8 mouse cellular contexts compared by ENCODE assay signal in genomic region chr15:80096946-80097881, GRCm38 (mm10). TPM values are rescaled to one million over a fixed set of nuclear protein-coding genes. Genes with fewer than 3 reads are reported as not detected.
DNase-seq lines count a peak whose midpoint lies in the region; ATAC-seq and TF ChIP-seq lines count a peak whose summit lies in the region.

No protein-coding gene starts in this region.

- no peaks in the 10 kb centered on the region for H3K9me3 ChIP-seq in limb, embryonic 12.5 days

- peaks cover 22% of the 10 kb centered on the region for H3K4me1 ChIP-seq in limb, embryonic 12.5 days (replicated peaks)

- 20% methylated on average over 17 of the region's 20 CpGs for WGBS in limb, embryonic 12.5 days

- H3K4me3 ChIP-seq in layer of hippocampus, adult 2 months: peak overlapping the region; percentile 4; the same call in 1 of the 2 replicates
- no peak overlapping the region for H3K4me3 ChIP-seq in limb, embryonic 12.5 days (replicated peaks)

- peak overlapping the region; percentile 79 for H3K27ac ChIP-seq in layer of hippocampus, adult 2 months
- no peak overlapping the region for H3K27ac ChIP-seq in limb, embryonic 12.5 days

- TF ChIP-seq CTCF in layer of hippocampus, adult 2 months (conservative IDR thresholded peaks at IDR 0.05): no peak

- H3K9ac ChIP-seq in limb, embryonic 12.5 days (replicated peaks): peak overlapping the region; percentile 37; the same call in 1 of the 2 replicates

- peaks cover 69% of the 10 kb centered on the region for H3K27me3 ChIP-seq in limb, embryonic 12.5 days

- no peaks in the 10 kb centered on the region for H3K36me3 ChIP-seq in limb, embryonic 12.5 days

- peak; percentile 58 for ATAC-seq in granulocyte monocyte progenitor cell, adult 5-6 weeks (replicated peaks; ENCODE audit: poor library complexity, severe bottlenecking)
- ATAC-seq in limb, embryonic 12.5 days (ENCODE audit: insufficient number of reproducible peaks, insufficient read depth, low FRiP score, low TSS enrichment, low read depth): peak; percentile 48
- peak; percentile 33; the same call in 1 of the 2 replicates for ATAC-seq in monocyte, adult 5-6 weeks (replicated peaks; ENCODE audit: insufficient number of reproducible peaks, low FRiP score, low TSS enrichment, poor library complexity, severe bottlenecking)
- ATAC-seq in inflammation-experienced regulatory T-cells, adult 6 months: no peak

- H3K4me2 ChIP-seq in limb, embryonic 12.5 days: peak overlapping the region; percentile 33; the same call in 1 of the 2 replicates

- no peak for DNase-seq in layer of hippocampus, adult 2 months (ENCODE audit: low spot score in 2 of 2)
- no peak for DNase-seq in layer of hippocampus, adult 18-20 months (ENCODE audit: low spot score in 2 of 2)
- DNase-seq in adrenal gland, postnatal 36 days: peak; percentile 76 to 81
- DNase-seq in T-cell, adult 2 months (ENCODE audit: low spot score): no peak

RNA-seq across cellular contexts. Expression of gene Rpl3, which starts 5.5 kb away (rescaled TPM):
- total RNA-seq in layer of hippocampus, adult 2 months (2021): 100 to 1,000 TPM; 558 to 583 TPM
- total RNA-seq in layer of hippocampus, adult 18-20 months (2021): 100 to 1,000 TPM; 600 to 628 TPM
- total RNA-seq in adrenal gland, postnatal 36 days (2021): 100 to 1,000 TPM; 602 to 611 TPM
- 2,307 and 2,508 TPM in 2 replicates for total RNA-seq in granulocyte monocyte progenitor cell, adult 5-6 weeks (2014; fragmentation: Nextera tagmentation)
- 3,100 and 3,113 TPM in 2 replicates for total RNA-seq in granulocyte monocyte progenitor cell, adult 5-6 weeks (2017)
- polyA plus RNA-seq in limb, embryonic 12.5 days (2016; fragmentation: Nextera tagmentation; extraction: Ambion mirVana): 981 and 1,001 TPM in 2 replicates
- 1,359 to 1,501 TPM (median 1,441 TPM) in 3 replicates for total RNA-seq in monocyte, adult 5-6 weeks (2017)
- 1,000 to 10,000 TPM; 2,844 to 4,969 (median 3,861) TPM for polyA plus RNA-seq in inflammation-experienced regulatory T-cells, adult 6 months (2017; shearing (Covaris generic))

RNA-seq across cellular contexts. Expression of gene Syngr1, which starts 6.1 kb away (rescaled TPM):
- total RNA-seq in layer of hippocampus, adult 2 months (2021): 100 to 1,000 TPM; 356 to 380 TPM
- total RNA-seq in layer of hippocampus, adult 18-20 months (2021): 100 to 1,000 TPM; 370 to 379 TPM
- 10 to 100 TPM; 28.0 to 31.5 TPM for total RNA-seq in adrenal gland, postnatal 36 days (2021)
- 1.5 and 1.6 TPM in 2 replicates for total RNA-seq in granulocyte monocyte progenitor cell, adult 5-6 weeks (2014; fragmentation: Nextera tagmentation)
- total RNA-seq in granulocyte monocyte progenitor cell, adult 5-6 weeks (2017): 1.6 and 4.0 TPM in 2 replicates
- polyA plus RNA-seq in limb, embryonic 12.5 days (2016; fragmentation: Nextera tagmentation; extraction: Ambion mirVana): 3.9 and 4.1 TPM in 2 replicates
- not detected in 3 replicates for total RNA-seq in monocyte, adult 5-6 weeks (2017)
- 1 to 10 TPM in 1 of 3 experiments, under 1 TPM in 1, not detected in 1; 0.77 to 1.7 TPM for polyA plus RNA-seq in inflammation-experienced regulatory T-cells, adult 6 months (2017; shearing (Covaris generic))

RNA-seq across cellular contexts. Expression of gene Tab1, which starts 35.7 kb away (rescaled TPM):
- 10 to 100 TPM; 28.2 to 30.2 TPM for total RNA-seq in layer of hippocampus, adult 2 months (2021)
- total RNA-seq in layer of hippocampus, adult 18-20 months (2021): 10 to 100 TPM; 21.2 to 23.4 TPM
- 10 to 100 TPM; 11.9 to 18.3 TPM for total RNA-seq in adrenal gland, postnatal 36 days (2021)
- 15.0 and 22.3 TPM in 2 replicates for total RNA-seq in granulocyte monocyte progenitor cell, adult 5-6 weeks (2014; fragmentation: Nextera tagmentation)
- 13.0 and 21.3 TPM in 2 replicates for total RNA-seq in granulocyte monocyte progenitor cell, adult 5-6 weeks (2017)
- polyA plus RNA-seq in limb, embryonic 12.5 days (2016; fragmentation: Nextera tagmentation; extraction: Ambion mirVana): 49.2 and 49.3 TPM in 2 replicates
- total RNA-seq in monocyte, adult 5-6 weeks (2017): 11.6 to 17.4 TPM (median 12.4 TPM) in 3 replicates
- 10 to 100 TPM; 12.2 to 15.9 (median 12.3) TPM for polyA plus RNA-seq in inflammation-experienced regulatory T-cells, adult 6 months (2017; shearing (Covaris generic))

Comparison
In these comparisons a context has a peak if more than half of its experiments do, and no peak if none do; other contexts are left out.
1. DNase-seq: peak in adrenal gland, postnatal 36 days (2 of 2); none in layer of hippocampus, adult 2 months (0 of 2), layer of hippocampus, adult 18-20 months (0 of 2) and T-cell, adult 2 months (single experiment).
2. RNA of gene Syngr1, which starts 6.1 kb away (total RNA-seq): 356 to 380 TPM in layer of hippocampus, adult 2 months and 370 to 379 TPM in layer of hippocampus, adult 18-20 months; 28.0 to 31.5 TPM in adrenal gland, postnatal 36 days, 1.5 to 4.0 TPM in granulocyte monocyte progenitor cell, adult 5-6 weeks and not detected in monocyte, adult 5-6 weeks; every median in the first group is over 10 times any median in the second.